Mouse (Mus musculus) liver, embryonic 14.5 days (tissue): ENCODE data around the gene Igfbp2. TPM values are rescaled to one million over a fixed set of nuclear protein-coding genes. Genes with fewer than 3 reads are reported as not detected.

Experiments used
- ATAC-seq: fragments of 200-750 bp; cut with Nextera tagmentation; 2 replicates; pipeline ENCODE4 v1.8.0; 2017; ENCODE audit warnings: moderate number of reproducible peaks, mild to moderate bottlenecking, moderate library complexity; ENCODE audit not compliant: insufficient read depth
- DNase-seq, 3 experiments: peaks; one replicate each; pipeline ENCODE4 v3.0.0-alpha.2; 2012 to 2013; ENCODE audit warnings: low read depth in 3 of 3, low spot score in 3 of 3
- H3K27ac ChIP-seq: fragments of 300-500 bp; sonication (generic); 2 replicates; pipeline ENCODE4 v1.5.1; 2014; ENCODE audit warnings: moderate library complexity, mild to moderate bottlenecking, control low read depth, inconsistent platforms
- H3K27me3 ChIP-seq: fragments of 300-500 bp; sonication (generic); 2 replicates; pipeline ENCODE4 v1.6.1; 2014; ENCODE audit warnings: mild to moderate bottlenecking, low read length, moderate library complexity; ENCODE audit not compliant: control insufficient read depth, insufficient read depth
- H3K36me3 ChIP-seq: fragments of 300-500 bp; sonication (generic); replicated peaks from 2 replicates; pipeline ENCODE4 v1.6.1; 2014; ENCODE audit warnings: low read depth; ENCODE audit not compliant: control insufficient read depth, insufficient read depth
- H3K4me1 ChIP-seq, 2 experiments: fragments of 200-500 bp in 1 of 2; fragments of 300-500 bp in 1 of 2; sonication (generic) in 1 of 2; replicated peaks; 2 replicates each; pipeline ENCODE4 v1.6.1; 2012 to 2014; ENCODE audit warnings: antibody characterized with exemption in 1 of 2, inconsistent platforms in 1 of 2, low read length in 1 of 2; ENCODE audit not compliant: control insufficient read depth in 2 of 2, insufficient read depth in 2 of 2
- H3K4me2 ChIP-seq: fragments of 300-500 bp; sonication (generic); 2 replicates; pipeline ENCODE4 v1.6.1; 2014; ENCODE audit warnings: low read depth, mild to moderate bottlenecking, control low read depth, moderate library complexity
- H3K4me3 ChIP-seq, 2 experiments: fragments of 200-500 bp in 1 of 2; fragments of 300-500 bp in 1 of 2; sonication (generic) in 1 of 2; 2 replicates each; pipeline ENCODE4 v1.5.1; 2012 to 2014; ENCODE audit warnings: low read depth in 2 of 2, low read length in 2 of 2, mild to moderate bottlenecking in 2 of 2, control low read depth in 1 of 2, inconsistent platforms in 1 of 2, moderate library complexity in 1 of 2; ENCODE audit not compliant: insufficient read depth in 1 of 2
- H3K9ac ChIP-seq: fragments of 300-500 bp; sonication (generic); replicated peaks from 2 replicates; pipeline ENCODE4 v1.6.1; 2014; ENCODE audit warnings: mild to moderate bottlenecking, control low read depth, moderate library complexity
- H3K9me3 ChIP-seq: fragments of 300-500 bp; sonication (generic); 2 replicates; pipeline ENCODE4 v1.6.1; 2016; ENCODE audit warnings: low read length, mixed read lengths; ENCODE audit not compliant: control insufficient read depth
- CTCF ChIP-seq: IDR thresholded peaks from 2 replicates; pipeline ENCODE4 v1.5.1; 2016; ENCODE audit warnings: antibody characterized with exemption, low read depth, control low read depth
- EP300 ChIP-seq: IDR thresholded peaks from 2 replicates; pipeline ENCODE4 v1.6.1; 2016; ENCODE audit warnings: antibody characterized with exemption, low read depth
- WGBS: fragments of 180-500 bp; shearing (Covaris S2); extraction: QIAGEN DNeasy Blood & Tissue Kit; methylation state at CpG from one replicate; pipeline ENCODE4 v1.1.7; 2014; ENCODE audit not compliant: insufficient replicate concordance; 5-methylcytosine and 5-hydroxymethylcytosine counted together
- polyA plus RNA-seq, 2 experiments: library from polyadenylated mRNA; depleted of rRNA in 1 of 2; stranded (reverse) in 1 of 2; unstranded in 1 of 2; fragments of >200 nt; fragmentation: Nextera tagmentation in 1 of 2; extraction: Ambion mirVana in 1 of 2; gene quantifications; 2 replicates each; pipeline versions ENCODE4 v1.2.1 to v1.2.3; 2012 to 2014

Gene Igfbp2
- polyA plus RNA-seq, 2 experiments, result 2.3 to 2.4 TPM

DNA sequence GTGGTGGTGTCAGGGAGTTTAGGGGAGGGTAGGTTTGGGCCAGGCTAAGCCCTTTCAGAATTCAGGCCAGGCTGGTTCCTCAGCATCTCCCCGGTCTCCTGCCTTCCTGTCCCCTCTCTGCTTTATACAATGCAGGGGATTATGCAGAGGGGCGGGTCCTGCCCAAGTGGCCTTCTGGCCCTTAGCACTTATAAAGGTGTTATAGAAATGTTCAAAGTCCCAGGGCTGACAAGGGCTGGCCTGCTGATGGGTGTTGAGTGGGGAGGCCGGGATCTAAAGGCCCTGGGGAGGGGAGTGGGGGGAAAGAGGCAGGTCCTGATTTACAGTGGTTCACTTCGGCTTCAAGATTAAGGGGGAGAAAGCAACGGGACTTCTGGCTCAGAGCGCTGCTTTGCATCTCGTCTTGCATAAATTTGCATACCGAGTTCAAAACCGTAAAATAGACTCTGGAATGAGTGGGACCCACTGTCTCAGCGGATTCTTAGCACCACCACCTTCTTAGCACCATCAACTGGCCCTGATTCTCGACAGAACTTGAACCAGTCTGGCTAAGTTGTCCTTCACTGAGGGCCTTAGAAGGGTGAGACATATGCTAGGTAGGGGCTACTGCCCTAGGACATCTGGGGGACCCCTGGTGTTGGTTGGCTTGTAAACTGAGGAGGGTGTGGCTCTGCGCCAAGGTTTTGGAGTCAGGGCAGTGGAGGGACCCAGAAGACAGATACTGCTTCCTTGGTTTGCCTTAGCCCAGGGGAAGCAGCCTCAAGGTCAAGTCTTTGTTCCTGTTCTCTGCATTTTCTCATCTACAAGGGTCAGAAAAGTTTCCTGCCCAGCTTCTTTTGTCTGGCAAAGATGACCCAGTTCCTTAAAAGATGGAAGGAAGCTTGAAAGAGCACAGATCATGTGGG is 3.4 kb downstream of the Igfbp2 start:
- Histone ChIP-seq H3K4me2 (no peak overlapping the region), H3K9me3 (no peaks in the 10 kb centered on the region), H3K27me3 (peaks cover 45% of the 10 kb centered on the region), H3K4me1 (no peaks in the 10 kb centered on the region), H3K4me3 (no peak overlapping the region), H3K27ac (no peak overlapping the region), H3K9ac (no peak overlapping the region), H3K36me3 (no peaks in the 10 kb centered on the region)
- DNase-seq (no peak), ATAC-seq (no peak)
- no peak for TF ChIP-seq CTCF
- no peak for TF ChIP-seq EP300
- 33% methylated on average over 12 of the region's 12 CpGs for WGBS

- Histone ChIP-seq H3K27me3 (peaks cover 33% of the 10 kb centered on the region), H3K4me3 (no peak overlapping the region), H3K9ac (no peak overlapping the region), H3K9me3 (no peaks in the 10 kb centered on the region), H3K36me3 (no peaks in the 10 kb centered on the region), H3K27ac (no peak overlapping the region), H3K4me2 (no peak overlapping the region), H3K4me1 (no peaks in the 10 kb centered on the region)
- TF ChIP-seq CTCF (no peak), EP300 (no peak)
- ATAC-seq (no peak), DNase-seq (no peak)
- 63% methylated on average over 5 of the region's 5 CpGs for WGBS
Observed at GRCm38 (mm10) chr1:72828843-72829242, 4.5 kb downstream of the Igfbp2 start.

DNA sequence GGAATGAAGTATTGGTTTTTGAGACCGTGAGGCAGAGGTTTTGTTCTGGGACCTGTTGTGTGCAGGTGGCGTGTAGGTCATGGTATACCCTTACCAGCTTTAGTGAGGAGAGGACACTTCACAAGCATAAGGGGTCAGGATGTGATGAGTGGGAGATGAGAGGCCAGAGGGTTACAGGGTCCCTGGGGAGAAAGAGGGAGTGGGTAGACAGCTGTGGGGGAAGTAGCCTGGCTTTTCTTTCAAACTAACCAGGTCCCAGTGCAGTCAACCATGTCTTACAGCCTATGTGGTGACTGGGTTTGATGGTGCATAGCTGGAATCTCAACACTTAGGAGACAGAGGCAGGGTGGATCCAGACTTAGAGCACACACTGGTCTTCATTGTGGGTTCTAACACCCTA is 6.2 kb downstream of the Igfbp2 start:
- Histone ChIP-seq H3K4me3 (no peak overlapping the region), H3K36me3 (no peaks in the 10 kb centered on the region), H3K27me3 (peaks cover 17% of the 10 kb centered on the region), H3K4me1 (no peaks in the 10 kb centered on the region), H3K9ac (no peak overlapping the region), H3K9me3 (no peaks in the 10 kb centered on the region), H3K27ac (no peak overlapping the region), H3K4me2 (no peak overlapping the region)
- DNase-seq (no peak), ATAC-seq (no peak)
- TF ChIP-seq EP300 (no peak), CTCF (no peak)
- WGBS, result 68% methylated on average over 2 of the region's 2 CpGs

DNA sequence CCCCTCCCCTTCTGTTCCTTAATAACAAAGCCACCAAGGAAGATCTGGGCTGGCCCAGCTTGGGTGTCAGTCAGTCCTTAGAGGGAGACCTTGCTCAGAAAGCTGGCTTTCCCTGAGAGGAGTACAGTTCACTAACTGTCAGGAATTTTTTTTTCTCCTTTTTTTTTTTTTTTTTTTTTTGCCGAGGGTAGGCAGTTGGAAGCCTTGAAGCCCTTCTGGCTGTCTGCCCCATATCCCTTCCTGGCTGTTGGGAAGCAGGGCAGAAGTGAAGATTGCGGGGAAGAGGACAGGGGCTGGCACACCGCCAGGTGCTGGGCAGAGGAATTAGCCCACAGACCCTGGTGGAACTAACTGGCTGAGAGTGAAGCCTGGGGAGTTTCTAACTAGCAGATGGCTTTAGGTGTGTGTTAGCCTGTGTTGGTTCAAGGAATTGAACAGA is 8.4 kb downstream of the Igfbp2 start:
- H3K36me3 ChIP-seq, result no peaks in the 10 kb centered on the region
- no peak overlapping the region for H3K4me2 ChIP-seq
- H3K27ac ChIP-seq, result no peak overlapping the region
- peaks cover 2% of the 10 kb centered on the region for H3K27me3 ChIP-seq
- no peaks in the 10 kb centered on the region for H3K9me3 ChIP-seq
- TF ChIP-seq EP300 (no peak), CTCF (no peak)
- H3K4me1 ChIP-seq, result no peaks in the 10 kb centered on the region
- no peak overlapping the region for H3K9ac ChIP-seq
- 34% methylated on average over 3 of the region's 3 CpGs for WGBS
- ATAC-seq (no peak), DNase-seq (no peak)
- H3K4me3 ChIP-seq, result no peak overlapping the region

- H3K9me3 ChIP-seq, result no peaks in the 10 kb centered on the region
Observed at GRCm38 (mm10) chr1:72833563-72833962, 9.3 kb downstream of the Igfbp2 start.

More at GRCm38 (mm10) chr1:72833563-72833962, 9.3 kb downstream of the Igfbp2 start:
- Histone ChIP-seq H3K9ac (no peak overlapping the region), H3K36me3 (no peaks in the 10 kb centered on the region), H3K4me1 (no peaks in the 10 kb centered on the region), H3K4me3 (no peak overlapping the region), H3K4me2 (no peak overlapping the region), H3K27ac (no peak overlapping the region), H3K27me3 (no peaks in the 10 kb centered on the region)
- no peak for TF ChIP-seq EP300
- no peak for TF ChIP-seq CTCF
- 76% methylated on average over 4 of the region's 4 CpGs for WGBS
- ATAC-seq (no peak), DNase-seq (no peak)
